In genomic region chr17:35245731-35246623, GRCm38 (mm10) we compare ENCODE assay signal across 9 mouse cellular contexts. TPM values are rescaled to one million over a fixed set of nuclear protein-coding genes. Genes with fewer than 3 reads are reported as not detected.
DNase-seq lines count a peak whose midpoint lies in the region; ATAC-seq lines count a peak whose summit lies in the region.
"Had no signal": no experiment of that assay in that cellular context is flagged by ENCODE, and none has a peak within 500 bp of the region (broad histone marks: within the 10 kb centered on the region; RNA-seq: fewer than 3 reads in every experiment).

No protein-coding gene starts in this region.

- peak; percentile 44 for DNase-seq in adrenal gland, postnatal 14 days
- no peak for DNase-seq in adrenal gland, adult 2 months
- no peak for DNase-seq in neural tube, embryonic 11.5 days (ENCODE audit: low spot score)
- no peak for DNase-seq in neural tube, embryonic 10.5 days (ENCODE audit: extremely low spot score, low spot score)
- DNase-seq in limb, embryonic 11.5 days (ENCODE audit: low spot score), result no peak
- no peak for DNase-seq in testis, postnatal 10 days (ENCODE audit: low spot score)
- no peak for DNase-seq in ovary, postnatal 14 days (ENCODE audit: low spot score)

- H3K9ac ChIP-seq in neural tube, embryonic 11.5 days (ENCODE audit: low read length), result no peak overlapping the region
- H3K9ac ChIP-seq in limb, embryonic 11.5 days (ENCODE audit: low read length), result no peak overlapping the region

- ATAC-seq in neural tube, embryonic 11.5 days (ENCODE audit: insufficient read depth, low FRiP score, low TSS enrichment), result no peak
- no peak for ATAC-seq in limb, embryonic 11.5 days (ENCODE audit: insufficient number of reproducible peaks, low FRiP score, low TSS enrichment, low read depth)
- ATAC-seq in neutrophil, adult 5-6 weeks (ENCODE audit: extremely low read depth, insufficient number of reproducible peaks, low FRiP score, poor library complexity, severe bottlenecking), result peak; percentile 28; the same call in 1 of the 2 replicates

- no peak overlapping the region for H3K27ac ChIP-seq in neural tube, embryonic 11.5 days (ENCODE audit: low read depth, low read length)
- H3K27ac ChIP-seq in limb, embryonic 11.5 days (replicated peaks; ENCODE audit: low read depth, low read length), result no peak overlapping the region

- peak overlapping the region; percentile 89; the same call in 1 of the 2 replicates for H3K4me2 ChIP-seq in neural tube, embryonic 11.5 days (ENCODE audit: low read depth)
- no peak overlapping the region for H3K4me2 ChIP-seq in limb, embryonic 11.5 days (ENCODE audit: low read depth, severe bottlenecking)

- H3K9me3 ChIP-seq in neural tube, embryonic 11.5 days (ENCODE audit: control insufficient read depth, low read length), result no peaks in the 10 kb centered on the region
- no peaks in the 10 kb centered on the region for H3K9me3 ChIP-seq in limb, embryonic 11.5 days (ENCODE audit: control insufficient read depth, low read length)

- H3K4me3 ChIP-seq in neural tube, embryonic 11.5 days (ENCODE audit: low read depth, low read length), result no peak overlapping the region
- 0 out of 2 replicates have a peak overlapping the region, but pooled peaks have one; percentile 2 for H3K4me3 ChIP-seq in limb, embryonic 11.5 days (ENCODE audit: low read depth, low read length)

- H3K27me3 ChIP-seq in neural tube, embryonic 11.5 days (ENCODE audit: control insufficient read depth, insufficient read depth, low read length), result no peaks in the 10 kb centered on the region
- H3K27me3 ChIP-seq in limb, embryonic 11.5 days (ENCODE audit: control insufficient read depth, insufficient read depth, low read length), result no peaks in the 10 kb centered on the region

- WGBS in neural tube, embryonic 11.5 days, result 89% methylated on average over 15 of the region's 15 CpGs
- WGBS in limb, embryonic 11.5 days, result 87% methylated on average over 15 of the region's 15 CpGs

- peaks cover 22% of the 10 kb centered on the region for H3K4me1 ChIP-seq in neural tube, embryonic 11.5 days (ENCODE audit: control insufficient read depth, insufficient read depth, low read length)
- H3K4me1 ChIP-seq in limb, embryonic 11.5 days (ENCODE audit: control insufficient read depth, insufficient read depth, low read length), result peaks cover 17% of the 10 kb centered on the region

- peaks cover 50% of the 10 kb centered on the region for H3K36me3 ChIP-seq in neural tube, embryonic 11.5 days (ENCODE audit: control insufficient read depth, insufficient read depth, low read length)
- peaks cover 67% of the 10 kb centered on the region for H3K36me3 ChIP-seq in limb, embryonic 11.5 days (ENCODE audit: control insufficient read depth, insufficient read depth, low read length)

RNA-seq across cellular contexts. Expression of gene Ddx39b, which starts 4.4 kb away (rescaled TPM):
- total RNA-seq in adrenal gland, postnatal 14 days (2021), result 200 and 232 TPM in 2 replicates
- total RNA-seq in adrenal gland, adult 2 months (2021), result 100 to 1,000 TPM; 192 to 200 TPM
- polyA plus RNA-seq in adrenal gland, adult 2 months (2012; rRNA removed), result 164 and 180 TPM in 2 replicates
- 634 and 672 TPM in 2 replicates for polyA plus RNA-seq in neural tube, embryonic 11.5 days (2014; fragmentation: Nextera tagmentation; extraction: Ambion mirVana)
- polyA plus RNA-seq in limb, embryonic 11.5 days (2014; fragmentation: Nextera tagmentation; extraction: Ambion mirVana), result 739 and 748 TPM in 2 replicates
- total RNA-seq in neutrophil, adult 5-6 weeks (2017), result 156 and 158 TPM in 2 replicates

RNA-seq across cellular contexts. Expression of gene Nfkbil1, which starts 10.4 kb away (rescaled TPM):
- 15.3 and 17.7 TPM in 2 replicates for total RNA-seq in adrenal gland, postnatal 14 days (2021)
- 10 to 100 TPM; 14.1 to 19.4 TPM for total RNA-seq in adrenal gland, adult 2 months (2021)
- polyA plus RNA-seq in adrenal gland, adult 2 months (2012; rRNA removed), result 52.3 and 57.6 TPM in 2 replicates
- 4.7 and 5.0 TPM in 2 replicates for polyA plus RNA-seq in neural tube, embryonic 11.5 days (2014; fragmentation: Nextera tagmentation; extraction: Ambion mirVana)
- polyA plus RNA-seq in limb, embryonic 11.5 days (2014; fragmentation: Nextera tagmentation; extraction: Ambion mirVana), result 4.0 and 4.6 TPM in 2 replicates
- total RNA-seq in neutrophil, adult 5-6 weeks (2017), result 10.8 and 11.3 TPM in 2 replicates

RNA-seq across cellular contexts. Expression of gene Atp6v1g2, which starts 12.5 kb away (rescaled TPM):
- 7.0 and 8.2 TPM in 2 replicates for total RNA-seq in adrenal gland, postnatal 14 days (2021)
- total RNA-seq in adrenal gland, adult 2 months (2021), result 1 to 10 TPM; 5.6 to 5.7 TPM
- 7.2 and 8.5 TPM in 2 replicates for polyA plus RNA-seq in adrenal gland, adult 2 months (2012; rRNA removed)
- 14.1 and 16.8 TPM in 2 replicates for polyA plus RNA-seq in neural tube, embryonic 11.5 days (2014; fragmentation: Nextera tagmentation; extraction: Ambion mirVana)
- polyA plus RNA-seq in limb, embryonic 11.5 days (2014; fragmentation: Nextera tagmentation; extraction: Ambion mirVana), result 3.9 and 5.9 TPM in 2 replicates
- total RNA-seq in neutrophil, adult 5-6 weeks (2017), result 5.0 and 6.5 TPM in 2 replicates

RNA-seq across cellular contexts. Expression of gene H2-D1, which starts 16.6 kb away (rescaled TPM):
- total RNA-seq in adrenal gland, postnatal 14 days (2021), result 93.3 and 154 TPM in 2 replicates
- total RNA-seq in adrenal gland, adult 2 months (2021), result 100 to 1,000 TPM; 172 to 281 TPM
- polyA plus RNA-seq in adrenal gland, adult 2 months (2012; rRNA removed), result 473 and 543 TPM in 2 replicates
- 47.9 and 56.5 TPM in 2 replicates for polyA plus RNA-seq in neural tube, embryonic 11.5 days (2014; fragmentation: Nextera tagmentation; extraction: Ambion mirVana)
- 15.7 and 16.3 TPM in 2 replicates for polyA plus RNA-seq in limb, embryonic 11.5 days (2014; fragmentation: Nextera tagmentation; extraction: Ambion mirVana)
- 2,114 and 2,381 TPM in 2 replicates for total RNA-seq in neutrophil, adult 5-6 weeks (2017)

RNA-seq across cellular contexts. Expression of gene Gm16181, which starts 25.3 kb away (rescaled TPM):
- 0.67 TPM in 1 of 2 replicates, not detected in the other for total RNA-seq in adrenal gland, postnatal 14 days (2021)
- total RNA-seq in adrenal gland, adult 2 months (2021), result not detected
- 0.31 and 1.3 TPM in 2 replicates for polyA plus RNA-seq in adrenal gland, adult 2 months (2012; rRNA removed)
- 0.50 TPM in 1 of 2 replicates, not detected in the other for polyA plus RNA-seq in neural tube, embryonic 11.5 days (2014; fragmentation: Nextera tagmentation; extraction: Ambion mirVana)
- not detected in 2 replicates for polyA plus RNA-seq in limb, embryonic 11.5 days (2014; fragmentation: Nextera tagmentation; extraction: Ambion mirVana)
- total RNA-seq in neutrophil, adult 5-6 weeks (2017), result 2.1 TPM in 1 of 2 replicates, not detected in the other
- polyA plus RNA-seq: frontal cortex, adult 2 months had no signal
